Mouse (Mus musculus) kidney, adult 2 months (tissue): ENCODE measurements around the gene Nfatc3. TPM values are rescaled to one million over a fixed set of nuclear protein-coding genes. Genes with fewer than 3 reads are reported as not detected.
A peak's percentile ranks its signal among the peaks of the same experiment; 100 is the strongest.

ENCODE experiments used
- DNase-seq: peaks from one replicate; pipeline ENCODE4 v3.0.0; 2021
- H3K27ac ChIP-seq: fragments of 200-500 bp; 2 replicates; pipeline ENCODE4 v1.5.1; 2012; ENCODE audit warnings: low read depth, low read length, control low read depth, inconsistent platforms; ENCODE audit not compliant: insufficient read depth
- H3K27me3 ChIP-seq: fragments of 200-500 bp; replicated peaks from 2 replicates; pipeline ENCODE4 v1.6.1; 2012; ENCODE audit warnings: mild to moderate bottlenecking, moderate library complexity, low read length, inconsistent platforms; ENCODE audit not compliant: control insufficient read depth, insufficient read depth
- H3K36me3 ChIP-seq: fragments of 200-500 bp; 2 replicates; pipeline ENCODE4 v1.6.1; 2012; ENCODE audit warnings: mild to moderate bottlenecking, moderate library complexity, low read length, inconsistent platforms; ENCODE audit not compliant: control insufficient read depth, insufficient read depth
- H3K4me1 ChIP-seq: fragments of 200-500 bp; 2 replicates; pipeline ENCODE4 v1.6.1; 2011; ENCODE audit warnings: low read length; ENCODE audit not compliant: control insufficient read depth, insufficient read depth
- H3K4me3 ChIP-seq: fragments of 200-500 bp; 2 replicates; pipeline ENCODE4 v1.5.1; 2011; ENCODE audit warnings: mild to moderate bottlenecking, low read depth, low read length, control low read depth; ENCODE audit not compliant: insufficient read depth
- CTCF ChIP-seq: fragments of 200-500 bp; conservative IDR thresholded peaks from 2 replicates; pipeline ENCODE4 v1.5.1; 2011; ENCODE audit warnings: low read depth, mild to moderate bottlenecking, control low read depth, low read length, moderate library complexity, mixed read lengths; ENCODE audit not compliant: insufficient read depth, insufficient read length
- POLR2A ChIP-seq: fragments of 200-500 bp; IDR thresholded peaks from one replicate; pipeline ENCODE4 v1.6.1; 2011; ENCODE audit warnings: low read depth, low read length, control low read depth
- WGBS: fragments of 180-500 bp; shearing (Covaris S2); methylation state at CpG from one replicate; pipeline ENCODE4 v1.1.7; 2018; 5-methylcytosine and 5-hydroxymethylcytosine counted together
- polyA plus RNA-seq: library from polyadenylated mRNA; depleted of rRNA; stranded (reverse); fragments of >200 nt; gene quantifications from 2 replicates; pipeline ENCODE4 v1.2.3, GENCODE M21; 2012

Gene Nfatc3
- polyA plus RNA-seq, 1 experiment = 19.5 TPM

DNA sequence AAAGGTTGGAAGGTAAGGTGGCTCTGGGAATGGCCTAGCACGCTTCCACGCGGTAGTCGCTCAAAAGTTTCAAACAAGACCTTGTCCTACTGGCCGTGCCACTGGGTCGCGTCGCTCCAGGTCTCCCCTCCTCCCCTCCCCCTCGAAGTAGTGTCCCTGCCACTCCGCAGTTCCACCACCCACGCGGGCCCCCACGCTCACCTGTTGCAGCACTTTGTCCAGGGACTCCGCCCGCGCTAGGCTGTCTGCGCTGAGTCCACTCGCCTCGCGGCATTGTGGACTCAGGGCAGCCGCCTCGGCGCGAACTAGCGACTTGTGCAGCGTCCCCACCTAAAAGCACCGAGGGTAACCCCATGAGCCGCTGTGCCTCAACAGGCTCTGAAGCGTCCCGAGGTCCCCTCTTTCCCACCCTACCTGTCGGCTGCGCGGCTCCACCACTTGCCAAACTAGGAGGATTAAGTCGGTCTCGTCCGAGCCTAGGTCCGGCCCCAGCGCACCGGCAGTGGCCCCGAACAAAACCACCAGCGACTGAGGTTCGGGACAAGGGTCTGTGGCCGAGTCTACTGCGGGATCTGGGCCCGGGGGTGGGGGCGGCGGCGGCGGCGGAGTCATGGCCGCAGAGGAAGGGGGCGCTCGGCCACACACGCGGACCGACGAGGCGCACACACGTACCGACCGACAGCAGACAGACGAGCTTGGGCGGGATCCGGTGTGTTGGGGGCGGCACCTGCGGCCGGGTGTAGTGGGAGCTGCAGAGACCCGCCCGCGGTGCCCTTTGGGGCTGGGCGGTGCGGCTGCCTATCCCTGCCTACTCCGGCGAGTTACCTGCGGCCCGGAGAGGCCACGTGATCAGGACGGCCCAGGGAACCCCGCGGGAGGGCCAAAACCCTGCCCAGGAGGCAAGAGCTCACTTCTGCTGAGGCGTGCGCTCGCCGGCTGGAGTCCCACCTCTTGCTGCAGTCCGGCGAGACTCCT is 77.8 kb downstream of the Nfatc3 start, which contains the start of gene Esrp2:
Gene Esrp2, minus strand, starts transcription at position 819 of the 975 bp plus-strand sequence.
- under 1% methylated on average over 86 of the region's 86 CpGs for WGBS
- DNase-seq = peak; percentile 97
- H3K27me3 ChIP-seq = no peaks in the 10 kb centered on the region
- H3K27ac ChIP-seq = peak within 1 kb of the TSS; percentile 87
- no peaks in the 10 kb centered on the region for H3K36me3 ChIP-seq
- H3K4me3 ChIP-seq = peak within 1 kb of the TSS; percentile 51
- peak; percentile 76 for TF ChIP-seq POLR2A
- no peak for TF ChIP-seq CTCF
- peaks cover 13% of the 10 kb centered on the region; the same call in 1 of the 2 replicates for H3K4me1 ChIP-seq

DNA sequence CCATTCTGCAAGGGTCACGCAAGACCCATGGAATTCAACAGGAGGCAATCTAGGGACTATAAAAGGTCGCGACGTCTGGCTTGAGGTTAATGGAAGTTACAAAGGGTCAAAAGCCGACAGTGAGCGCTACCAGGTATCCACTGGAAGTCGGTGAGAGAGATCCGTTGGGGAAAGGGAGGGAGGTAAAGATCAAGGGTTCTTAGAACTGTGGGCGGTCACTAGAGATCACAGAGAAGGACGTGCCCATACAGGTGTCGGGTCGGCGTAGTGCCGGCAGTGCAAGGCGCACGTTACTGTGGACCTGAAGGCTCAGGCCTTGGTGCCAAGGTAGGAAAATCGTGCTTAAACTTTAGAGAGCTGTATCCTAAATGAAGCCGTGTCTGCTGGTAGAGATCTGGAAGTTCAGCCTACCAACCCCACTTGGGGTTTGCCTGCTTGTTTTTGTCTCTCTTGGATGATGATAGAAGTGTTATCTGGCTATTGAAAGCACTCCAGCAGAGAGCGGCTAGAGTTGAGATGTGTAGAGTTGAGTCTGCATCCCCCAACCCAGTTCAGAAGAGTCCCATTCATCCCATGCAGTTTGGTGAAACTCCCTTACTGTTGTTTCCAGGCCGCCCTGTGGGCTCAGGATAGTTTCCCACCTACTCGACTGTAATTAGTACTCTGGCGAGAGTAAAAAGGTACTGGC is 78.7 kb downstream of the Nfatc3 start:
- DNase-seq = peak; percentile 73
- H3K4me1 ChIP-seq = peaks cover 13% of the 10 kb centered on the region; the same call in 1 of the 2 replicates

DNA sequence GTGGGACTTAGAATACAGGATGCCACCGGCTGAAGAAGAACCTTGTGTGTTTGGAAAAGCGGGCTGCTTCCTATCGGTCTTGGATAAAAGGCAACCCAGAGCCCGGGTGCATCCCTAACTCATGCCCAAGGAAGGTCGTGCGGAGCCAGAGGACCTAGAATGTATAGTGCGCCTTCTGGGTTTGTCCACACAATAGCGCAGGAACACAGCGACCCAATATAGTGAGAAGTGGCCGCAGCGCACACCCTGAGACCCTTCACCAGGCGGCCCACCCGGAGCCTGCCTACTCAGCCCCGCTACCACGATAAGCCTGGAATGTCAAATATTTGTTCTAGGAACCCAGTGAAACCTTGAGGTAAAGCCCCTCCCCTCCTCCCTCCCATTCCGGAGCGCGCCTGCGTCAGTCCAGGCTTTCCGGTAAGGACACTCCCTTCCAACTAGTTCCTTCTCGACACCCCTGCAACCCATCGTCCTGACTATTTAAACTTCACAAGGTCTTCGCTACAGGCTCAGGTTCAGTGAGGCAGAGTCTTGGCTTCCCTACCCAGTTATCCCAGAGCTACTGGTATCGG is 79.4 kb downstream of the Nfatc3 start:
- H3K4me1 ChIP-seq = peaks cover 13% of the 10 kb centered on the region; the same call in 1 of the 2 replicates
- under 1% methylated on average over 24 of the region's 24 CpGs for WGBS
- no peaks in the 10 kb centered on the region for H3K27me3 ChIP-seq
- peak; percentile 89 for DNase-seq
- TF ChIP-seq CTCF = no peak
- peak; percentile 55 for TF ChIP-seq POLR2A
- peak overlapping the region; percentile 51 for H3K4me3 ChIP-seq
- H3K27ac ChIP-seq = peak overlapping the region; percentile 85
- H3K36me3 ChIP-seq = no peaks in the 10 kb centered on the region

More for the DNA sequence above, 78.7 kb downstream of the Nfatc3 start:
- Histone ChIP-seq H3K27ac (peak overlapping the region; percentile 85), H3K27me3 (no peaks in the 10 kb centered on the region), H3K36me3 (no peaks in the 10 kb centered on the region), H3K4me3 (peak overlapping the region; percentile 51)
- no peak for TF ChIP-seq CTCF
- WGBS = 11% methylated on average over 22 of the region's 22 CpGs

DNA sequence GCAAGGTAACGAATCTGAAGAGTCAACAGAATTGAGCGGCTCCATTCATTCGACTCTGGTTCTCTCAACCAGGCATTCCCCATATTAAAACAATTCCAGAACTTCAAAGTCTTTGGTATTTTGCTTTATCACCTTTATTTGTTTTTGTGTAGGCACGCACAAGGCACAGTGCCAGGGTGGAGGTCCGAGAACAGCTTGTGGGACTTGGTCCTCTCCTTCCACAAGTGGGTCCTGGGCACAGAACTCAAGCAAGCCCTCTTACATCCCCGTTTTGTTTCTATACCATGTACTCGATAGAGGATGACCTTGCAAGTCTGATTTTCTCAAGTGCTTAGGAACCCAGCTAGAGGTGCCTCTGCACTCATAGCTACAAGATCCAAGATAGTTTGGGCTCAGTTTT is 80.0 kb downstream of the Nfatc3 start:
- Histone ChIP-seq H3K4me3 (peak overlapping the region; percentile 51), H3K27ac (peak overlapping the region; percentile 62; the same call in 1 of the 2 replicates), H3K27me3 (no peaks in the 10 kb centered on the region), H3K4me1 (peaks cover 13% of the 10 kb centered on the region; the same call in 1 of the 2 replicates), H3K36me3 (no peaks in the 10 kb centered on the region)
- DNase-seq = no peak
- 23% methylated on average over 7 of the region's 7 CpGs for WGBS
- TF ChIP-seq POLR2A = no peak
- TF ChIP-seq CTCF = no peak

DNA sequence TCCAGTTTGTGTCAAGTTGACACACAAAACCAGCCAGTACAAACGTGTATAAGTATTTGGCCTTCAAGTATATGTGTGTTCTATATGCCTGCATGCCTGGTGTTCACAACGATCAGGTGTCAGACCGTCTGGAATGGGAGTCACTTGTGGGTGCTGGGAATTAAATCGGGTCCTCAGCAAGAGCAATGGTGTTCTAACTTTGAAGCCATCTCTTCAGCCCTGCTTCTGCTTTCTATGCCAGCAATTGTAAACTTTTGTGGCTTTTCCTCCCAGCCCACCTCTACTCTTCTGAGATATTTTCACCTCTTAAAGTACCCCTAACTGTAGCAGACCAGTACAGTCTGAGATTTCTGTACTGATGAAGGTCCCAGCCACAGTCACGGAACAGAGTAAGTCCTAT is 81.6 kb downstream of the Nfatc3 start:
- H3K4me1 ChIP-seq = peaks cover 6% of the 10 kb centered on the region; the same call in 1 of the 2 replicates
- no peak for DNase-seq
- no peaks in the 10 kb centered on the region for H3K27me3 ChIP-seq
- TF ChIP-seq CTCF = no peak
- 64% methylated on average over 5 of the region's 5 CpGs for WGBS
- H3K4me3 ChIP-seq = no peak overlapping the region
- H3K27ac ChIP-seq = no peak overlapping the region
- no peaks in the 10 kb centered on the region for H3K36me3 ChIP-seq

DNA sequence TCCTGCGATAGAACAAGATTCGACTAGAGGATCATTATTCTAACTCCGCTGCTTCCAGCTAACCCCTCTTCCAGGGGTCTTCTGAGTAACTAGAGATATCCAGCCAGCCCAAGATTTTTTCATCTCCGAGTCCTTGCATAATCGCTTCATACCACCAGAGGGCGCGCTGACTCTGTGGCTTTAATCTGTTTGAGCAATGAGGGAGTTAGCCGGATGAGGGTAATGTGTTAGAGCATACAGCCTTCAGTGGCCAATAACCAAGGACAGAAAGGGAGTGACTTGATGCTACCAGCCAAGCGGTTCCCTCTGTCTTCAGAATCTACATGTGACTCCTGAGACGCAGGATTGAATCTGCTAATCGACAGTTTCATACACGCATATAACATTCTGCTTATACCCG is 82.1 kb downstream of the Nfatc3 start:
- 12% methylated on average over 13 of the region's 13 CpGs for WGBS
- no peak overlapping the region for H3K27ac ChIP-seq
- no peaks in the 10 kb centered on the region for H3K36me3 ChIP-seq
- TF ChIP-seq POLR2A (no peak), CTCF (peak; percentile 94)
- peak; percentile 86 for DNase-seq
- H3K27me3 ChIP-seq = no peaks in the 10 kb centered on the region
- H3K4me1 ChIP-seq = peaks cover 6% of the 10 kb centered on the region; the same call in 1 of the 2 replicates
- no peak overlapping the region for H3K4me3 ChIP-seq
